Mouse (Mus musculus) granulocyte monocyte progenitor cell, adult 5-6 weeks (primary cell): ENCODE measurements around the gene Gm13103. TPM values are rescaled to one million over a fixed set of nuclear protein-coding genes. Genes with fewer than 3 reads are reported as not detected.
"Not testable (repeated sequence)": the region's sequence is repeated elsewhere in the genome, so short reads cannot be mapped to it uniquely, and the experiment has no call there.

Experiments
- ATAC-seq: replicated peaks from 2 replicates; pipeline ENCODE4 v1.8.0; 2016; ENCODE audit warnings: mild to moderate bottlenecking, moderate TSS enrichment, inconsistent platforms; ENCODE audit not compliant: poor library complexity, severe bottlenecking
- total RNA-seq, 2 experiments: library from RNA; stranded (forward) in 1 of 2; stranded (reverse) in 1 of 2; fragments of 200-712, 200-1000 nt in 1 of 2; fragments of >200 nt in 1 of 2; fragmentation: Nextera tagmentation in 1 of 2; gene quantifications; 2 replicates each; pipeline ENCODE4 v1.2.3; 2014 to 2017

Gm13103 gene
- not detected in 2 replicates for total RNA-seq (2014; fragmentation: Nextera tagmentation)
- not detected in 2 replicates for total RNA-seq (2017)

- ATAC-seq = not testable (repeated sequence)
Measured at GRCm38 (mm10) chr4:143846197-143846596, at the start of gene Gm13103. Gene Gm13103 (plus strand): TSS chr4:143846497.

- ATAC-seq = no peak
Measured at GRCm38 (mm10) chr4:143815993-143816392, 30.3 kb upstream of the Gm13103 start, which contains the start of gene Gm13084. Gene Gm13084 (minus strand): TSS chr4:143816093.

GRCm38 (mm10) chr4:143882371-143882770 lies 36.1 kb downstream of the Gm13103 start:
- ATAC-seq = not testable (repeated sequence)

- not testable (repeated sequence) for ATAC-seq
Measured at GRCm38 (mm10) chr4:143894406-143894805, 48.1 kb downstream of the Gm13103 start.

- not testable (repeated sequence) for ATAC-seq
Measured at GRCm38 (mm10) chr4:143900280-143900679, 54.0 kb downstream of the Gm13103 start, which contains the start of gene Pramef6. Gene Pramef6 (minus strand): TSS chr4:143900380.

Other genes starting within 250 kb of the Gm13103 start
- not detected in 2 replicates for gene Gm13083, start 231.5 kb upstream of the Gm13103 start, total RNA-seq (2014; fragmentation: Nextera tagmentation)
- gene Gm13083, start 231.5 kb upstream of the Gm13103 start, total RNA-seq (2017) = not detected in 2 replicates
- gene Gm13088, start 189.3 kb upstream of the Gm13103 start, total RNA-seq (2014; fragmentation: Nextera tagmentation) = not detected in 2 replicates
- not detected in 2 replicates for gene Gm13088, start 189.3 kb upstream of the Gm13103 start, total RNA-seq (2017)
- gene Gm13089, start 143.8 kb upstream of the Gm13103 start, total RNA-seq (2014; fragmentation: Nextera tagmentation) = not detected in 2 replicates
- not detected in 2 replicates for gene Gm13089, start 143.8 kb upstream of the Gm13103 start, total RNA-seq (2017)
- gene Gm13078, start 127.0 kb upstream of the Gm13103 start, total RNA-seq (2014; fragmentation: Nextera tagmentation) = not detected in 2 replicates
- gene Gm13078, start 127.0 kb upstream of the Gm13103 start, total RNA-seq (2017) = not detected in 2 replicates
- gene Gm13023, start 57.1 kb upstream of the Gm13103 start, total RNA-seq (2014; fragmentation: Nextera tagmentation) = not detected in 2 replicates
- not detected in 2 replicates for gene Gm13023, start 57.1 kb upstream of the Gm13103 start, total RNA-seq (2017)
- not detected in 2 replicates for gene Gm13084, start 30.4 kb upstream of the Gm13103 start, total RNA-seq (2014; fragmentation: Nextera tagmentation)
- gene Gm13084, start 30.4 kb upstream of the Gm13103 start, total RNA-seq (2017) = not detected in 2 replicates
- gene Pramef6, start 53.9 kb downstream of the Gm13103 start, total RNA-seq (2014; fragmentation: Nextera tagmentation) = not detected in 2 replicates
- gene Pramef6, start 53.9 kb downstream of the Gm13103 start, total RNA-seq (2017) = not detected in 2 replicates
- not detected in 2 replicates for gene Pramef25, start 104.5 kb downstream of the Gm13103 start, total RNA-seq (2014; fragmentation: Nextera tagmentation)
- not detected in 2 replicates for gene Pramef25, start 104.5 kb downstream of the Gm13103 start, total RNA-seq (2017)
- not detected in 2 replicates for gene Gm13101, start 120.5 kb downstream of the Gm13103 start, total RNA-seq (2014; fragmentation: Nextera tagmentation)
- gene Gm13101, start 120.5 kb downstream of the Gm13103 start, total RNA-seq (2017) = not detected in 2 replicates
- not detected in 2 replicates for gene Pramef17, start 147.9 kb downstream of the Gm13103 start, total RNA-seq (2014; fragmentation: Nextera tagmentation)
- not detected in 2 replicates for gene Pramef17, start 147.9 kb downstream of the Gm13103 start, total RNA-seq (2017)
- gene Pramel4, start 212.6 kb downstream of the Gm13103 start, total RNA-seq (2014; fragmentation: Nextera tagmentation) = not detected in 2 replicates
- gene Pramel4, start 212.6 kb downstream of the Gm13103 start, total RNA-seq (2017) = not detected in 2 replicates